Mouse (Mus musculus) midbrain, embryonic 10.5 days (tissue): ENCODE measurements around the gene Hist1h3e. TPM values are rescaled to one million over a fixed set of nuclear protein-coding genes. Genes with fewer than 3 reads are reported as not detected.
A peak's percentile ranks its signal among the peaks of the same experiment; 100 is the strongest.
"Not testable (repeated sequence)": the region's sequence is repeated elsewhere in the genome, so short reads cannot be mapped to it uniquely, and the experiment has no call there.

Source experiments
- DNase-seq: peaks from one replicate; pipeline ENCODE4 v3.0.0-alpha.2; 2017; ENCODE audit warnings: low spot score
- H3K27ac ChIP-seq: fragments of 300-500 bp; sonication (generic); replicated peaks from 2 replicates; pipeline ENCODE4 v1.5.1; 2016; ENCODE audit warnings: mild to moderate bottlenecking
- H3K27me3 ChIP-seq: fragments of 300-500 bp; sonication (generic); 2 replicates; pipeline ENCODE4 v1.6.1; 2016; ENCODE audit warnings: low read depth, mild to moderate bottlenecking; ENCODE audit not compliant: poor library complexity, severe bottlenecking
- H3K36me3 ChIP-seq: fragments of 300-500 bp; sonication (generic); 2 replicates; pipeline ENCODE4 v1.6.1; 2016; ENCODE audit warnings: mild to moderate bottlenecking, moderate library complexity
- H3K4me1 ChIP-seq: fragments of 300-500 bp; sonication (generic); 2 replicates; pipeline ENCODE4 v1.6.1; 2016
- H3K4me3 ChIP-seq: fragments of 300-500 bp; sonication (generic); 2 replicates; pipeline ENCODE4 v1.5.1; 2016; ENCODE audit warnings: mild to moderate bottlenecking, moderate library complexity
- H3K9me3 ChIP-seq: fragments of 300-500 bp; sonication (generic); replicated peaks from 2 replicates; pipeline ENCODE4 v1.6.1; 2016; ENCODE audit warnings: mild to moderate bottlenecking
- WGBS: fragments of 180-500 bp; shearing (Covaris S2); methylation state at CpG from one replicate; pipeline ENCODE4 v1.1.7; 2016; 5-methylcytosine and 5-hydroxymethylcytosine counted together
- polyA plus RNA-seq: library from polyadenylated mRNA; unstranded; fragments of >200 nt; fragmentation: Nextera tagmentation; extraction: Ambion mirVana; gene quantifications from 2 replicates; pipeline ENCODE4 v1.2.1, GENCODE M21; 2016

Hist1h3e gene
- polyA plus RNA-seq, 1 experiment from 2014 or later, result 7.2 TPM

GRCm38 (mm10) chr13:23551931-23552914, 9.9 kb downstream of the Hist1h3e start:
- Histone ChIP-seq H3K27ac (peak overlapping the region; percentile 98), H3K9me3 (no peaks in the 10 kb centered on the region), H3K27me3 (no peaks in the 10 kb centered on the region), H3K4me1 (peaks cover 42% of the 10 kb centered on the region), H3K4me3 (peak overlapping the region; percentile 56), H3K36me3 (no peaks in the 10 kb centered on the region)
- DNase-seq, result no peak
- 60% methylated on average over 8 of the region's 8 CpGs for WGBS

GRCm38 (mm10) chr13:23551146-23551834, 10.9 kb downstream of the Hist1h3e start, which contains the start of gene Hist1h4f:
Gene Hist1h4f (minus strand): TSS chr13:23551648.
- H3K9me3 ChIP-seq, H3K36me3 ChIP-seq, H3K27me3 ChIP-seq: not testable (repeated sequence)
- DNase-seq, result peak; percentile 92
- peak within 1 kb of the TSS; percentile 98 for H3K27ac ChIP-seq
- under 1% methylated on average over 47 of the region's 47 CpGs for WGBS
- peak within 1 kb of the TSS; percentile 56 for H3K4me3 ChIP-seq
- H3K4me1 ChIP-seq, result peaks cover 37% of the 10 kb centered on the region

- H3K4me1 ChIP-seq, result peaks cover 38% of the 10 kb centered on the region
- H3K4me3 ChIP-seq, result peak overlapping the region; percentile 56
- 8% methylated on average over 3 of the region's 3 CpGs for WGBS
- no peak for DNase-seq
- H3K27ac ChIP-seq, result peak overlapping the region; percentile 98
- no peaks in the 10 kb centered on the region for H3K9me3 ChIP-seq
- no peaks in the 10 kb centered on the region for H3K36me3 ChIP-seq
- no peaks in the 10 kb centered on the region for H3K27me3 ChIP-seq
Measured at GRCm38 (mm10) chr13:23550761-23551145, 11.4 kb downstream of the Hist1h3e start.

GRCm38 (mm10) chr13:23546694-23547093, 15.5 kb downstream of the Hist1h3e start:
- Histone ChIP-seq H3K36me3 (no peaks in the 10 kb centered on the region), H3K9me3 (no peaks in the 10 kb centered on the region), H3K27ac (peak overlapping the region; percentile 72), H3K27me3 (no peaks in the 10 kb centered on the region), H3K4me3 (peak overlapping the region; percentile 7; the same call in 1 of the 2 replicates), H3K4me1 (peaks cover 25% of the 10 kb centered on the region)
- 80% methylated on average over 5 of the region's 5 CpGs for WGBS
- no peak for DNase-seq

- DNase-seq, H3K27me3 ChIP-seq, H3K36me3 ChIP-seq, H3K9me3 ChIP-seq: not testable (repeated sequence)
- Histone ChIP-seq H3K27ac (peak overlapping the region; percentile 95), H3K4me3 (peak overlapping the region; percentile 60), H3K4me1 (peaks cover 17% of the 10 kb centered on the region)
- 0% methylated on average over 13 of the region's 14 CpGs for WGBS
Measured at GRCm38 (mm10) chr13:23544787-23545120, 17.4 kb downstream of the Hist1h3e start.

- H3K27ac ChIP-seq, result peak within 1 kb of the TSS; percentile 95
- H3K36me3 ChIP-seq, result no peaks in the 10 kb centered on the region
- H3K27me3 ChIP-seq, result no peaks in the 10 kb centered on the region
- DNase-seq, result peak; percentile 64
- WGBS, result under 1% methylated on average over 31 of the region's 45 CpGs
- no peaks in the 10 kb centered on the region for H3K9me3 ChIP-seq
- peaks cover 17% of the 10 kb centered on the region for H3K4me1 ChIP-seq
- H3K4me3 ChIP-seq, result peak within 1 kb of the TSS; percentile 60
Measured at GRCm38 (mm10) chr13:23543965-23544786, 18.0 kb downstream of the Hist1h3e start, which contains the start of gene Hist1h3f. Gene Hist1h3f (plus strand): TSS chr13:23544052.

- Histone ChIP-seq H3K4me3 (peak within 1 kb of the TSS; percentile 60), H3K27ac (peak within 1 kb of the TSS; percentile 95), H3K4me1 (peaks cover 17% of the 10 kb centered on the region)
- not testable (repeated sequence) for H3K9me3 ChIP-seq, H3K27me3 ChIP-seq, H3K36me3 ChIP-seq
- DNase-seq, result peak; percentile 79
- 0% methylated on average over 42 of the region's 42 CpGs for WGBS
Measured at GRCm38 (mm10) chr13:23542999-23543607, 19.1 kb downstream of the Hist1h3e start, which contains the start of gene Hist1h2bh. Gene Hist1h2bh (minus strand): TSS chr13:23543392.

- not testable (repeated sequence) for H3K27me3 ChIP-seq, H3K9me3 ChIP-seq, DNase-seq, H3K36me3 ChIP-seq
- Histone ChIP-seq H3K27ac (peak overlapping the region; percentile 95), H3K4me3 (peak overlapping the region; percentile 60), H3K4me1 (peaks cover 23% of the 10 kb centered on the region)
- 3% methylated on average over 3 of the region's 3 CpGs for WGBS
Measured at GRCm38 (mm10) chr13:23542225-23542980, 19.8 kb downstream of the Hist1h3e start.

GRCm38 (mm10) chr13:23541497-23541896, 20.7 kb downstream of the Hist1h3e start:
- DNase-seq, result no peak
- WGBS, result 83% methylated on average over 3 of the region's 3 CpGs
- Histone ChIP-seq H3K4me3 (peak overlapping the region; percentile 60; the same call in 1 of the 2 replicates), H3K9me3 (no peaks in the 10 kb centered on the region), H3K27me3 (no peaks in the 10 kb centered on the region), H3K27ac (peak overlapping the region; percentile 95), H3K36me3 (no peaks in the 10 kb centered on the region), H3K4me1 (peaks cover 32% of the 10 kb centered on the region)

GRCm38 (mm10) chr13:23539821-23540220, 22.3 kb downstream of the Hist1h3e start:
- not testable (repeated sequence) for H3K36me3 ChIP-seq, H3K4me3 ChIP-seq, H3K27me3 ChIP-seq, DNase-seq, H3K27ac ChIP-seq, H3K9me3 ChIP-seq
- peaks cover 34% of the 10 kb centered on the region for H3K4me1 ChIP-seq
- 72% methylated on average over 1 of the region's 1 CpGs for WGBS

- Histone ChIP-seq H3K36me3 (no peaks in the 10 kb centered on the region), H3K27ac (peak overlapping the region; percentile 61), H3K4me1 (peaks cover 42% of the 10 kb centered on the region), H3K27me3 (no peaks in the 10 kb centered on the region), H3K9me3 (no peaks in the 10 kb centered on the region), H3K4me3 (0 out of 2 replicates have a peak overlapping the region, but pooled peaks have one; percentile 7)
- WGBS, result 84% methylated on average over 5 of the region's 5 CpGs
- no peak for DNase-seq
Measured at GRCm38 (mm10) chr13:23538249-23538648, 23.9 kb downstream of the Hist1h3e start.
